Mouse (Mus musculus) neutrophil, adult 5-6 weeks (primary cell): ENCODE measurements around the gene Gm49383. TPM values are rescaled to one million over a fixed set of nuclear protein-coding genes. Genes with fewer than 3 reads are reported as not detected.

Experiments
- total RNA-seq: library from RNA; stranded (forward); fragments of 200-1000 nt; gene quantifications from 2 replicates; pipeline ENCODE4 v1.2.3, GENCODE M21; 2017

Gene Gm49383
- total RNA-seq, 1 experiment from 2014 or later: 9.4 TPM

Other genes starting within 250 kb of the Gm49383 start
- gene Rps29, start 37.9 kb downstream of the Gm49383 start, total RNA-seq: 1,199 and 1,263 TPM in 2 replicates
- not detected in 2 replicates for gene Lrr1, start 28.3 kb downstream of the Gm49383 start, total RNA-seq
- 301 and 317 TPM in 2 replicates for gene Rpl36al, start 13.0 kb downstream of the Gm49383 start, total RNA-seq
- 44.6 and 47.5 TPM in 2 replicates for gene Mgat2, start 12.9 kb downstream of the Gm49383 start, total RNA-seq
- 0.74 and 0.93 TPM in 2 replicates for gene Dnaaf2, start 1.3 kb upstream of the Gm49383 start, total RNA-seq
- gene Gm49384, start 7.2 kb upstream of the Gm49383 start, total RNA-seq: 6.3 and 10.5 TPM in 2 replicates
- 3.4 and 6.4 TPM in 2 replicates for gene Pole2, start 31.1 kb upstream of the Gm49383 start, total RNA-seq
- gene Klhdc1, start 44.1 kb upstream of the Gm49383 start, total RNA-seq: 7.6 and 10.8 TPM in 2 replicates
- gene Klhdc2, start 99.6 kb upstream of the Gm49383 start, total RNA-seq: 46.7 and 52.9 TPM in 2 replicates
- gene Nemf, start 160.1 kb upstream of the Gm49383 start, total RNA-seq: 159 and 188 TPM in 2 replicates
- 210 and 221 TPM in 2 replicates for gene Arf6, start 175.0 kb upstream of the Gm49383 start, total RNA-seq
- gene Gm9887, start 175.4 kb upstream of the Gm49383 start, total RNA-seq: 1.8 and 3.6 TPM in 2 replicates